Mouse (Mus musculus): ENCODE data around the gene Eif4ebp2.

The Eif4ebp2 gene

GRCm38 (mm10) chr10:61452645-61453044 lies at the start of gene Eif4ebp2:
TSS of gene Eif4ebp2 (minus strand) at chr10:61452661.
- DNase-seq (ENCODE audit: low read depth): peak; percentile 96

- DNase-seq (ENCODE audit: low read depth): no peak
These were observed 48.3 kb upstream of the Eif4ebp2 start for GRCm38 (mm10) chr10:61500756-61501155.

- no peak for DNase-seq (ENCODE audit: low read depth)
These were observed 47.3 kb upstream of the Eif4ebp2 start for GRCm38 (mm10) chr10:61499505-61500466.

GRCm38 (mm10) chr10:61496231-61496630 lies 43.8 kb upstream of the Eif4ebp2 start:
- no peak for DNase-seq (ENCODE audit: low read depth)

GRCm38 (mm10) chr10:61495461-61495860 lies 43.0 kb upstream of the Eif4ebp2 start:
- DNase-seq (ENCODE audit: low read depth): no peak

- DNase-seq (ENCODE audit: low read depth): peak; percentile 58
These were observed 39.6 kb upstream of the Eif4ebp2 start for GRCm38 (mm10) chr10:61492040-61492439.

- no peak for DNase-seq (ENCODE audit: low read depth)
These were observed 39.1 kb upstream of the Eif4ebp2 start for GRCm38 (mm10) chr10:61491573-61491972.

- DNase-seq (ENCODE audit: low read depth): no peak
These were observed 36.2 kb upstream of the Eif4ebp2 start for GRCm38 (mm10) chr10:61488522-61489110.

GRCm38 (mm10) chr10:61486551-61487339 lies 34.3 kb upstream of the Eif4ebp2 start:
- no peak for DNase-seq (ENCODE audit: low read depth)

GRCm38 (mm10) chr10:61484801-61485200 lies 32.3 kb upstream of the Eif4ebp2 start:
- DNase-seq (ENCODE audit: low read depth): no peak

GRCm38 (mm10) chr10:61482771-61483170 lies 30.3 kb upstream of the Eif4ebp2 start:
- DNase-seq (ENCODE audit: low read depth): no peak

GRCm38 (mm10) chr10:61480488-61480887 lies 28.0 kb upstream of the Eif4ebp2 start:
- DNase-seq (ENCODE audit: low read depth): no peak

- no peak for DNase-seq (ENCODE audit: low read depth)
These were observed 27.5 kb upstream of the Eif4ebp2 start for GRCm38 (mm10) chr10:61479927-61480326.

- DNase-seq (ENCODE audit: low read depth): no peak
These were observed 27.0 kb upstream of the Eif4ebp2 start for GRCm38 (mm10) chr10:61479461-61479860.

GRCm38 (mm10) chr10:61476440-61477165 lies 24.1 kb upstream of the Eif4ebp2 start:
- DNase-seq (ENCODE audit: low read depth): no peak

GRCm38 (mm10) chr10:61475594-61476439 lies 23.4 kb upstream of the Eif4ebp2 start, which contains the start of gene Lrrc20:
TSS of gene Lrrc20 (plus strand) at chr10:61475801.
- DNase-seq (ENCODE audit: low read depth): peak; percentile 92

- no peak for DNase-seq (ENCODE audit: low read depth)
These were observed 21.9 kb upstream of the Eif4ebp2 start for GRCm38 (mm10) chr10:61474344-61474743.

- no peak for DNase-seq (ENCODE audit: low read depth)
These were observed 21.2 kb upstream of the Eif4ebp2 start for GRCm38 (mm10) chr10:61473640-61474039.

GRCm38 (mm10) chr10:61468900-61469299 lies 16.4 kb upstream of the Eif4ebp2 start:
- no peak for DNase-seq (ENCODE audit: low read depth)

GRCm38 (mm10) chr10:61466873-61467272 lies 14.4 kb upstream of the Eif4ebp2 start:
- peak; percentile 56 for DNase-seq (ENCODE audit: low read depth)

GRCm38 (mm10) chr10:61466242-61466641 lies 13.8 kb upstream of the Eif4ebp2 start:
- no peak for DNase-seq (ENCODE audit: low read depth)
